Mouse (Mus musculus): ENCODE results near the gene Agk. TPM values are rescaled to one million over a fixed set of nuclear protein-coding genes. Genes with fewer than 3 reads are reported as not detected.

Agk gene
- 10 to 100 TPM; 43.1 to 43.9 TPM for total RNA-seq (2021)
- long read RNA-seq, experiment 1, transcript Agk-201 (16 exons, 2,531 nt) = major isoform, 83 of 106 reads
- long read RNA-seq, experiment 1, partial matches to known transcripts = 5 of 106 reads
- long read RNA-seq, experiment 1, other reads (novel, unspliced or antisense) = 18 of 106 reads
- long read RNA-seq, experiment 2, transcript Agk-201 (16 exons, 2,531 nt) = major isoform, 51 of 60 reads
- long read RNA-seq, experiment 2, partial matches to known transcripts = 3 of 60 reads
- long read RNA-seq, experiment 2, other reads (novel, unspliced or antisense) = 5 of 60 reads

DNA sequence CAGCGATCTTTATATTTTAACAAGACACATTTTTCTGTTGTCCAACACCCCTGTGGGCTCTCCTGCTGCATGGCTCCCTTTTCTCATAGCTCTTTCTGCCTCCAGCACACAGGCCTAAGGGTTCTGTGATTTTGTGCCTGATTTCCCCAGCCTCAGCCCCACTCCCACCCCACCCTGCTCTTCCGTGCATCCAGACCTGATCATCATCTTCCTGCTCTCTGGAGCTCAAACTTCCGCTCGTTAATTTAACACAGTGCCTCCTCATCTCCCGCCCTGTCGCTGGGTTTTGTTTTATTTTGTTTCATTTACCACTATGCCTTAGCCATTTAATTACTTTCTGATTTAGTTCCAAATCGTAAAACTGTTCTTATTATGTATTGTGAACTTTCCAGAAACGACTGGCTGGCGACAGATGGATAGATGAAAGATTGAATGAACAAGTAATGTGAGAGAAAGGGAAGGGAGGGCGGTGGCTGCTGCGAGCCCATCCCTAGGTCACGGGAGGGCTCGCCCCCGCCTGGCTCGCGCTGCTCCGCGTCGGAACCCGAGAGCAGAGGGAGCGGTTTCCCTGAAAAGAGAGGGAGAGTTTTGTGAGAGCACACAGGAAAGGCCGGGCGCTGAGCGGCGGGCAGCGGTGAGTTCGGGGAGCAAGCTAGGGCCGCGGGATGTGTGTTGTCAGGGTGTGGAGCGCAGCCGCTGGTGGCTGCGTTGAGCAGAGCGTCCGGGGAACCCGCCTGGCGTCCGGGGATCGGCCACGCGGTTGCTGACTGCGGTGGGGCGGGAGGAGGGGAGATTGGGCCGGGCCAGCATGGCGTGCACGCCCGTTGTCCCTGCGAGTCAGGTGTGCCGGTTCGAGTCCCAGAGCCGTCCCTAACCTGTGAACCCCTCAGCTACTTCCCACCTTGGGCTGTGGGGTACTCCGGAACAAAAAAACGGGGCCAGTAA lies at the start of gene Agk:
Gene Agk, plus strand, starts transcription at position 276 of the 945 bp plus-strand sequence.
- DNase-seq (ENCODE audit: extremely low spot score in 1 of 2, low spot score in 2 of 2) = peak; percentile 73 to 79
- Histone ChIP-seq H3K4me3 (peak within 1 kb of the TSS; percentile 89), H3K27ac (peak within 1 kb of the TSS; percentile 89)
- no peak for TF ChIP-seq CTCF (IDR thresholded peaks at IDR 0.05)
- intact Hi-C loops (cut with DNase I) = loop anchor here (2.0 kb wide), 1 partner anchor 146 kb away; the partner anchor contains the start of gene Ssbp1

DNA sequence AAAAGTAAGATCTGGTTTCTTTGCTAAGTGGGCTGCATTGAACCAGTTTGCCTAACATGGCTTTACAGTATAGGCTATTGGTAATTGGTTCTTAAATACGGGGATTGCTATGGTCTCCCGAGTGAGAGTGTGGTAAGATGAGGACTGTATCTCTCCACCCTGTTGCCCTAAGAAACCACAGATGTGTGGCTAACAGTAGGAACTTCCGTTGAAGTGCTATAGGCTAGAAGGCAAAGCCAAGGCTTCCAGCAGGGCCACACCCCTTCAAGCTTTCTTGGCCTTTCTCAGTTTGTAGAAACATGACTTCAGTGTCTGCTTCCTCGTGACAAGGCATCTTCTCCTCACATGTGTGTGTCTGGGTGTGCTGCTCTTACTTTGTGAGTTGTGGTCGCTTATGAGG lies 24.3 kb upstream of the Agk start:
- no peak for DNase-seq (ENCODE audit: extremely low spot score in 1 of 2, low spot score in 2 of 2)
- TF ChIP-seq CTCF (IDR thresholded peaks at IDR 0.05) = no peak
- intact Hi-C loops (cut with DNase I) = loop anchor here (5.0 kb wide), 1 partner anchor 248 kb away; no protein-coding TSS in a partner anchor
- Histone ChIP-seq H3K27ac (no peak overlapping the region), H3K4me3 (no peak overlapping the region)

DNA sequence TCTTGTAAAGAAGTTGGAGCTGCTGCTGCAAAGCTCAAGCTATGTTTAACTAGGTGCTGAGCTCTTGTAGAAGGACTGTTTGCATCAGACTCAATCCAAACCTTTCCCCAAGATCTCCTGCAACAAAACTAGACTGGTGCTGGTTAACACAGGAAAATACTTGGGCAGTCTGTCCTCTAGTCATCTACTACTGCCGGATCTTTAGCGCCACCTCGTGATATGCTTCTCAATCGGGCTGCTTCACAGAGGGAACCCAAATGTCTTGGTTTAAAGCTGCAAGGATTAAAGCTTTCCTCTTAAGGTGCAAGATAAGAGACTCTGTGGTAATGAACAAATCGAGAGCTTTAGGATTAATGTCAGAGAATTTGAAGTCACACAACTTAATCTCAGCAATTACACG lies 21.6 kb upstream of the Agk start:
- Histone ChIP-seq H3K27ac (no peak overlapping the region), H3K4me3 (no peak overlapping the region)
- TF ChIP-seq CTCF (IDR thresholded peaks at IDR 0.05) = peak; percentile 75
- intact Hi-C loops (cut with DNase I) = loop anchor here (1.0 to 5.0 kb wide), 3 partner anchors 67 to 433 kb away; no protein-coding TSS in a partner anchor
- peak; percentile 78 to 79 for DNase-seq (ENCODE audit: extremely low spot score in 1 of 2, low spot score in 2 of 2)

DNA sequence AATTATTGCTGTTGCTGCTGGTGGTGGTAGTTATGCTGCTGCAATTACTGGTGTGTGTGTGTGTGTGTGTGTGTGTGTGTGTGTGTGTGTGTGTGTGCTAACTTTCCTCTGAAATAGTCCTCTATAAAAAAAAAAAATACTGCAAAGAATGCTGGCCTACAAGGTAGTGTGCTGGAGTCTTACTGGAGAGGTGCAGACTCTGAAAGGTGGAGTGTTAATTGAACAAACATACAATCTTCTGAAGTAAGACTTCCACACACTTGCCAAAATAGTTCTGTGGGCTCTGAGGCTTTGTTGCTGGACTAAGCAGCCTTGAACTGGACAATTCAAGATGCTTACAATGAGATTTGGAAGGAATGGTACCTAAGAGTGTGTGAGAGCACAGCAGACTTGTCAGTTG lies 20.0 kb upstream of the Agk start:
- no peak for DNase-seq (ENCODE audit: extremely low spot score in 1 of 2, low spot score in 2 of 2)
- intact Hi-C loops (cut with DNase I) = loop anchor here (5.0 kb wide), 1 partner anchor 253 kb away; no protein-coding TSS in a partner anchor
- no peak overlapping the region for H3K4me3 ChIP-seq
- TF ChIP-seq CTCF (IDR thresholded peaks at IDR 0.05) = no peak
- no peak overlapping the region for H3K27ac ChIP-seq

DNA sequence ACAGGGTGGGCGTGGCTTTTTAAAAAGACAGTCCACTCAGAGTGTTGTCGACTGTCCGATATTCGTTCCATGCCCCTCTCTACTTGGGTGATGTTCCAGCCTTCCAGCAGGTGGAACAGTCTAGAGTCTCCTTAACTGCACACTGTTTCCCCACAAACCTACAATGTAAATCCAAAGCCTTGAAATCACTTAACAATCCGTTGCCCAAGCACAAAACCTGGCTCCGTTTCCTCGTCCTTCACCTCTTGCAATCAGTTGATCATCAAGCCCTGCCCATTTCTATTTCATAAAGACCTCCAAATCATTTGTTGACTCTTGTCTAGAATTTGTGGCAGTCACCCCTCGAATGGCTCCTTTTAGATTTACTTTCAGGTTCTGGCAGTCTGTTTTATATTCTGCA lies 1.4 kb downstream of the Agk start:
- no peak for DNase-seq (ENCODE audit: extremely low spot score in 1 of 2, low spot score in 2 of 2)
- intact Hi-C loops (cut with DNase I) = no loop called here
- Histone ChIP-seq H3K27ac (no peak overlapping the region), H3K4me3 (no peak overlapping the region)
- no peak for TF ChIP-seq CTCF (IDR thresholded peaks at IDR 0.05)

DNA sequence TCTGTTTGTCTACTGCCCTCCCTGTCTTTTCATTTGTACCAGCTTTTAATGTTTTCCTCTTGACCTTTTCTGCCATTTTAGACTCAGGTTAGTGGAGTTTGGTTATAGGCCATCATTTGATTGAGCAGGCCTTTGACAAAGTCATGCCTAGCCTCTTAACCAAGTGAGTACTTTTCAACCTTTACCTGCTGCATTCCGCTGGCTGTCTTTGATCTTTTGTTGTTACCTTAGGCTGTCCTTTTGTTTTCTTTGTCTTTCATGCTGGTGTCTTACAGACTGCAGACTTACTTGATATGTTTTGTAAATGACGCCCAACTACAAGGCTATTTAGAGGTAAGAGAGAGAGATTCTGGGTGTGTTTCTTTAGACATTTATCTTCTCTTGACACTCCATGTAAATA lies 8.5 kb downstream of the Agk start:
- intact Hi-C loops (cut with DNase I) = no loop called here
- no peak overlapping the region for H3K27ac ChIP-seq
- H3K4me3 ChIP-seq = no peak overlapping the region
- no peak for DNase-seq (ENCODE audit: extremely low spot score in 1 of 2, low spot score in 2 of 2)
- TF ChIP-seq CTCF (IDR thresholded peaks at IDR 0.05) = no peak

DNA sequence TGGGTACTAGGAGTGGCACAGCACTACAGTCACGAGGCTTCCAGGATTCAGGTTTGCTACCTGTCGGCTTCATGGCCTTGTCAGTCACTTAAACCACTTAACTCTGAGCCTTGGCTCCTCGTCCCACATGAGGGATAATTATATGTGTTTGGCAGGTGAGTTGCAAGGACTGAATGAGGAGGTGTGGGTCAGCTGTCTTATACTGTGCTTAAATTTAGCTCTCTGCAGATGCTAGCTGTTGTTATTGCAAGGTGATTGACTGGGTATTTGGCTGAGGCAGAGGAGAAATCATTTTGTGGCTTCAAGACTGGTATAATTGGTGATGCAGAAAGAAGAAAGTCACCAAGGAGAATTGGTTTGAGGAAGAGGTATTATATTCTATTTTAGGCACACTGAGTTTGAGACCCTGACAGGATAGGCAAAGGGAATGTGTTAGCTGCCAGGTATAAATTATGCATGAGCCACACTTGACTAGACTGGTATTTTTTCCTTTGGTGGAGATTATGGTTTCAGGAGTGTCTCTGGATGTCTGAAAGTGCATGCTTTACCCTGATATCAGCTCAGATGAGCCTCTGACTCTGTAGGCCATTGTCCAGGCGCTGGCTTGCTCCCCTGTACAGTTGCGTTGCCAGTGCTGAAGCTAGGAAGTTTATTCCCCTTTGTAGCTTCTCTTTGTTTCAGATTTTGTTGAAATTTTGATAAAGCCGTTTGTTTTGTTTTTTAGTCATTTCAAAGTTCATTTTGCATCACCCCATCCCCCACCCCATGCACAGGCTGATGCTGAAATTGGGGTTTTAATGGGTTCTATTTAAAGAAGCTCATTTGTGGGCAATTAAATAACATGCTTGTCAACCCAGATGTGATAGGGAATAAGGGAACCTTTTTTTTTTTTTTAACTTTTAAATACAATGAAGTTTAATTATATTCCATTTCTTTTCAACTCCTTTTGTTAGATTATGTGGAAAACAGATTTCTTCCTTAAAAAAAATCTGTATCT lies 12.1 kb downstream of the Agk start:
- H3K4me3 ChIP-seq = no peak overlapping the region
- TF ChIP-seq CTCF (IDR thresholded peaks at IDR 0.05) = no peak
- no peak for DNase-seq (ENCODE audit: extremely low spot score in 1 of 2, low spot score in 2 of 2)
- H3K27ac ChIP-seq = no peak overlapping the region
- intact Hi-C loops (cut with DNase I) = no loop called here

DNA sequence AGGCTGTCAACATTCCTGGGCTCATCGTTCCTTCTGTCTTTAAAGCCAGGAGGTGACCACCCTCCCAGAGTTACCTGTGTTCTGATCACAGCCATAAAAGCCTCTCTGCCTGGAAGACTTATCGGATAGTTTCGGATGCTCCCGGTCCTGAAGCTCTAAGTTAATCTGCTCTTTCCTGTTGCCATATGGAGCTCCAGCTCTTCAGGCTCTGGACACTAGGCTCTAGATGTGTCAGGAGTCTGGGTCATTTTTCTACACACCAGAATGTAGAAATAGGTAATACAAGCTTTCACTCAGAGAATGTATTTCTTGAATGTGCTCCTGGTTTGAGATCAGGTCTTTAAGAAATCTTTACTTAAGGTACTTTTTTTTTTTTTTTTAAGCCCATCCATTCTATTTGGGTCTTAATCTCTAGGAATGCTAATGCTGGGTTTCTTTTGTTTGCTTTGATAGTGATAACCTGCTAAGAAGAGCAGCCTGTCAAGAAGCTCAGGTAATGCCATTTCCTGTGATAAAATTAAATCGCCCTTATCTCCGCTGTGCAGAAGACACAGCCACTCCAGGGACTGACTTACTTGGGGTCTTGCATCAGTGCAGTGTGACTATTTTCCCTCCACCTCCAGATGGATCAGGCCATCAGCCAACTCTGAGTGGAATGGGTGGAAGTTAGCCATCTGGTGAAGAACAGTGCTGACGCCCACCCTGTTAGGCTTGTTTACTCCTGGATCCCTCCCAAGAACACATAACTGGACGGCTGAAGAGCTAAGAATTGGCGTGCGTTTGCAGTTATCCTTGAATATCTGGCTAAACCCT lies 22.2 kb downstream of the Agk start:
- TF ChIP-seq CTCF (IDR thresholded peaks at IDR 0.05) = no peak
- Histone ChIP-seq H3K27ac (no peak overlapping the region), H3K4me3 (no peak overlapping the region)
- intact Hi-C loops (cut with DNase I) = loop anchor here (1.0 kb wide), 1 partner anchor 476 kb away; no protein-coding TSS in a partner anchor
- peak; percentile 48 to 60 for DNase-seq (ENCODE audit: extremely low spot score in 1 of 2, low spot score in 2 of 2)

DNA sequence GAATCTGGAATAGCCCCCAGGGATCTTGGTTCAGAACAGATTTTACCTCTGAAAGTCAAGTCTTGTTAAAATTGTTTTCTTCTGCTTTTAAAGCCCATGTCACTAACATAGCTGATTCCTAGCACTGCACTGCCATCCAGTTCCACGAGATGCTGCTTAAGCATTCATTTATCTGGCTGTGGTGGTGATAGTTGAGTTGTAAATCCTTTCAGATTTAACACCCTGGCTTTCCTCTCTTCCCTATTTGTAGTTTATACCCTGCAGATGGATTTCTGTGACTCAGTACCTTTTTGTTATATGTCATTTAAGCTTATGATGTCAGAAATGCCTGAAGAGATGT lies 22.8 kb downstream of the Agk start:
- intact Hi-C loops (cut with DNase I) = loop anchor here (1.0 kb wide), 1 partner anchor 476 kb away; no protein-coding TSS in a partner anchor
- no peak for TF ChIP-seq CTCF (IDR thresholded peaks at IDR 0.05)
- Histone ChIP-seq H3K4me3 (no peak overlapping the region), H3K27ac (no peak overlapping the region)
- no peak for DNase-seq (ENCODE audit: extremely low spot score in 1 of 2, low spot score in 2 of 2)

DNA sequence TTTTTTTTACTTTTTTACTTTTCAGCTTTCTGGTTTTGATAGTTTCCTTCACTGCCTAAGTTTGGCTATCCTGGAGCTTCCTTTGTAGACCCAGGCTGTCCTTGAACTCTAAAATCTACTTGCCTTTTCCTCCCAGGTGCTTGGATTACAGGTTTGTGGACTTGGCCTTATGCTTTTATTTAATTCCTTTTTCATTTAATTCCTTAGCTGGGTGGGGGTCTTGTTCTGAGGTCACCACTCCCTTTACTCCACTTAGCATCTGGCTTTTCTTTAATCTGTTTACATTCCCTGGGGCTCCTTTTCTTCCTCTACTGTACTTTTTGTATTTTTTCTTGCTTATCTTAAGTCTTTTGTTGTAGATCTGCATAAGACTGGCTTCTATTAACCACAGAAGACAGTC lies 25.1 kb downstream of the Agk start:
- no peak overlapping the region for H3K27ac ChIP-seq
- intact Hi-C loops (cut with DNase I) = no loop called here
- DNase-seq (ENCODE audit: extremely low spot score in 1 of 2, low spot score in 2 of 2) = no peak
- no peak overlapping the region for H3K4me3 ChIP-seq
- TF ChIP-seq CTCF (IDR thresholded peaks at IDR 0.05) = no peak

Data from left cerebral cortex, adult 2 months (tissue).